Mouse (Mus musculus): ENCODE results near the gene Cyp39a1.

The Cyp39a1 gene

GRCm38 (mm10) chr17:43667290-43667843 is at the start of gene Cyp39a1:
Gene Cyp39a1 (plus strand): TSS chr17:43667425.
- peak in 1 of 2 experiments; percentile 14 for DNase-seq

- DNase-seq = no peak
These were observed 48.1 kb upstream of the Cyp39a1 start for GRCm38 (mm10) chr17:43619156-43619555.

- DNase-seq = no peak
These were observed 45.1 kb upstream of the Cyp39a1 start for GRCm38 (mm10) chr17:43622076-43622475.

- no peak for DNase-seq
These were observed 39.0 kb upstream of the Cyp39a1 start for GRCm38 (mm10) chr17:43628246-43628645.

GRCm38 (mm10) chr17:43629026-43629495 is 38.2 kb upstream of the Cyp39a1 start:
- no peak for DNase-seq

- peak; percentile 24 to 37 for DNase-seq
These were observed 37.5 kb upstream of the Cyp39a1 start, which contains the start of gene Tdrd6 for GRCm38 (mm10) chr17:43629496-43630426. Gene Tdrd6 (minus strand): TSS chr17:43630299.

GRCm38 (mm10) chr17:43630427-43630760 is 36.8 kb upstream of the Cyp39a1 start:
- DNase-seq = no peak

- no peak for DNase-seq
These were observed 30.1 kb upstream of the Cyp39a1 start for GRCm38 (mm10) chr17:43637146-43637545.

GRCm38 (mm10) chr17:43640825-43641224 is 26.4 kb upstream of the Cyp39a1 start:
- no peak for DNase-seq

- no peak for DNase-seq
These were observed 24.0 kb upstream of the Cyp39a1 start for GRCm38 (mm10) chr17:43643191-43643590.

- no peak for DNase-seq
These were observed 22.9 kb upstream of the Cyp39a1 start for GRCm38 (mm10) chr17:43644375-43644774.

GRCm38 (mm10) chr17:43645136-43645535 is 22.1 kb upstream of the Cyp39a1 start:
- no peak for DNase-seq

GRCm38 (mm10) chr17:43646925-43647324 is 20.3 kb upstream of the Cyp39a1 start:
- DNase-seq = no peak

GRCm38 (mm10) chr17:43649641-43650436 is 17.4 kb upstream of the Cyp39a1 start:
- peak in 1 of 2 experiments; percentile 36 for DNase-seq

- no peak for DNase-seq
These were observed 15.7 kb upstream of the Cyp39a1 start for GRCm38 (mm10) chr17:43651314-43652046.

- DNase-seq = peak; percentile 91 to 92
These were observed 492 bp upstream of the Cyp39a1 start, which contains the start of gene Slc25a27 for GRCm38 (mm10) chr17:43666576-43667289. Gene Slc25a27 (minus strand): TSS chr17:43667214.

GRCm38 (mm10) chr17:43669145-43669695 is 2.0 kb downstream of the Cyp39a1 start:
- no peak for DNase-seq

- no peak for DNase-seq
These were observed 4.7 kb downstream of the Cyp39a1 start for GRCm38 (mm10) chr17:43671907-43672306.

GRCm38 (mm10) chr17:43675228-43675627 is 8.0 kb downstream of the Cyp39a1 start:
- no peak for DNase-seq

GRCm38 (mm10) chr17:43676241-43676640 is 9.0 kb downstream of the Cyp39a1 start:
- no peak for DNase-seq

- DNase-seq = no peak
These were observed 10.1 kb downstream of the Cyp39a1 start for GRCm38 (mm10) chr17:43677317-43677716.

Data from cerebellum, postnatal 25 days (tissue).